Mouse (Mus musculus): ENCODE results near the gene Olfr1373. TPM values are rescaled to one million over a fixed set of nuclear protein-coding genes. Genes with fewer than 3 reads are reported as not detected.
"Not testable (repeated sequence)": the region's sequence is repeated elsewhere in the genome, so short reads cannot be mapped to it uniquely, and the experiment has no call there.

Gene Olfr1373
- polyA plus RNA-seq, 1 experiment, result not detected

GRCm38 (mm10) chr11:52128316-52129061 lies 16.8 kb downstream of the Olfr1373 start:
- TF ChIP-seq CTCF (IDR thresholded peaks at IDR 0.05; ENCODE audit: borderline replicate concordance, insufficient read depth, low read length), result no peak
- TF ChIP-seq POLR2A (IDR thresholded peaks at IDR 0.05; ENCODE audit: low read depth, low read length), result no peak
- H3K27ac ChIP-seq (ENCODE audit: insufficient read depth, low read length), result no peak overlapping the region
- H3K4me3 ChIP-seq (ENCODE audit: insufficient read depth, low read length), result no peak overlapping the region
- peaks cover 8% of the 10 kb centered on the region for H3K4me1 ChIP-seq (ENCODE audit: control insufficient read depth, insufficient read depth, low read length)

- H3K27ac ChIP-seq (ENCODE audit: insufficient read depth, low read length), result no peak overlapping the region
- peaks cover 8% of the 10 kb centered on the region for H3K4me1 ChIP-seq (ENCODE audit: control insufficient read depth, insufficient read depth, low read length)
- no peak overlapping the region for H3K4me3 ChIP-seq (ENCODE audit: insufficient read depth, low read length)
- no peak for TF ChIP-seq POLR2A (IDR thresholded peaks at IDR 0.05; ENCODE audit: low read depth, low read length)
- no peak for TF ChIP-seq CTCF (IDR thresholded peaks at IDR 0.05; ENCODE audit: borderline replicate concordance, insufficient read depth, low read length)
Measured at GRCm38 (mm10) chr11:52127760-52128159, 17.6 kb downstream of the Olfr1373 start.

- no peak for TF ChIP-seq POLR2A (IDR thresholded peaks at IDR 0.05; ENCODE audit: low read depth, low read length)
- no peak for TF ChIP-seq CTCF (IDR thresholded peaks at IDR 0.05; ENCODE audit: borderline replicate concordance, insufficient read depth, low read length)
- H3K4me3 ChIP-seq (ENCODE audit: insufficient read depth, low read length), result no peak overlapping the region
- peaks cover 8% of the 10 kb centered on the region for H3K4me1 ChIP-seq (ENCODE audit: control insufficient read depth, insufficient read depth, low read length)
- H3K27ac ChIP-seq (ENCODE audit: insufficient read depth, low read length), result no peak overlapping the region
Measured at GRCm38 (mm10) chr11:52127169-52127568, 18.2 kb downstream of the Olfr1373 start.

GRCm38 (mm10) chr11:52124468-52124867 lies 20.9 kb downstream of the Olfr1373 start:
- no peak overlapping the region for H3K4me3 ChIP-seq (ENCODE audit: insufficient read depth, low read length)
- no peak for TF ChIP-seq POLR2A (IDR thresholded peaks at IDR 0.05; ENCODE audit: low read depth, low read length)
- TF ChIP-seq CTCF (IDR thresholded peaks at IDR 0.05; ENCODE audit: borderline replicate concordance, insufficient read depth, low read length), result no peak
- H3K27ac ChIP-seq (ENCODE audit: insufficient read depth, low read length), result no peak overlapping the region
- H3K4me1 ChIP-seq (ENCODE audit: control insufficient read depth, insufficient read depth, low read length), result peaks cover 6% of the 10 kb centered on the region

DNA sequence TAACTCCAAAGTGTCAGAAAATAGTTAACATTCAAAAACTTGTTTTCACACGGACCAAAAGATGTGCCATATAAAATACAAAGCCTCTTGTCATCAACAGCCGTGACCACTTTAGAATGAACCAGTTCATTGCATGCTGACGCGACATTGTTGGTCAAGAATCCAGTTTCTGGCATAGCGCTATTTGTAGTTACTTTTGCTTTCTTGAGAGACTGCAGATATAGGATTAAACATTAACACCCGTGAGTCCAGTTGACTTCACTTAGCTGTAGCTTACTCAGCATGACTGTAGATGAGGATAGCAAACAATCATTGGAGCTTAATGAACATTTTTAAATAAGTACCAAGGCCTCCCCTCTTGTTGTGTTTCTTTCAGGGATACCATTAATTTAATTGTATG lies 23.3 kb downstream of the Olfr1373 start:
- Histone ChIP-seq H3K4me3 (ENCODE audit: insufficient read depth, low read length) (no peak overlapping the region), H3K27ac (ENCODE audit: insufficient read depth, low read length) (no peak overlapping the region), H3K4me1 (ENCODE audit: control insufficient read depth, insufficient read depth, low read length) (no peaks in the 10 kb centered on the region)
- TF ChIP-seq POLR2A (IDR thresholded peaks at IDR 0.05; ENCODE audit: low read depth, low read length) (no peak), CTCF (IDR thresholded peaks at IDR 0.05; ENCODE audit: borderline replicate concordance, insufficient read depth, low read length) (no peak)

DNA sequence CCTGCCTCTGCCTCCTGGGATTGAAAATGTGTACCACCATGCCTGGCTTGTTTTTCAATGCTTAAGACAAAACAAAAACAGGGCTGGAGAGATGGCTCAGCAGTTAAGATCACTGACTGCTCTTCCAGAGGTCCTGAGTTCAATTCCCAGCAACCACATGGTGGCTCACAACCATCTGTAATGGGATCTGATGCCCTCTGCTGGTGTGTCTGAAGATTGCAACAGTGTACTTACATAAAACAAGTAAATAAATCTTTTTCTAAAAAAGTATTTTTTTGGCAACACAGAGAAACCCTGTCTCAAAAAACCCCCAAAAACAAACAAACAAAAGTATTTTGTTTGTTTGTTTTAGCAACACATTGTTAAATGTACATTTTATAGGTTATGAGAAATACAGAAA lies 24.9 kb downstream of the Olfr1373 start:
- not testable (repeated sequence) for H3K4me3 ChIP-seq (ENCODE audit: insufficient read depth, low read length); H3K27ac ChIP-seq (ENCODE audit: insufficient read depth, low read length); H3K4me1 ChIP-seq (ENCODE audit: control insufficient read depth, insufficient read depth, low read length)

DNA sequence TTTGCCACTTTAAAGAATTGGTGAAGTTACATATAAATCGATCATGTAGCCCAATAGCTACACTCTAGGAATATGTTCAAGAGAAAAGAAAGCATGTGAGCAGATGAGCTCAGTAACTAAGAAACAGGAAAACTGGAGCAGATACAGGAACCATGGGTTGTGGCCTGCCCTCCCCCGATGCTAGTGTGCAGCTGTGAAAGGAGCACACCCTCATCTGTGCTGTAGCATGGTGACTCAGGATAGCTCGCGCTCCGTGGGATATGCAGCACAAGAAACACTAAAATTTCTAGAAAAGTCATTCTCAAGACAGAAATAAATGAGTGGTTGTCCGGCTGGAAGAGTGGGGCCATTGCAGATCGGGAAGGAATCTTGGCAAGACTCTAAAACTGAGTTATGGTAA lies 28.2 kb downstream of the Olfr1373 start:
- Histone ChIP-seq H3K27ac (ENCODE audit: insufficient read depth, low read length) (no peak overlapping the region), H3K4me3 (ENCODE audit: insufficient read depth, low read length) (no peak overlapping the region), H3K4me1 (ENCODE audit: control insufficient read depth, insufficient read depth, low read length) (no peaks in the 10 kb centered on the region)
- no peak for TF ChIP-seq CTCF (IDR thresholded peaks at IDR 0.05; ENCODE audit: borderline replicate concordance, insufficient read depth, low read length)
- no peak for TF ChIP-seq POLR2A (IDR thresholded peaks at IDR 0.05; ENCODE audit: low read depth, low read length)

- not testable (repeated sequence) for H3K4me3 ChIP-seq (ENCODE audit: insufficient read depth, low read length); H3K4me1 ChIP-seq (ENCODE audit: control insufficient read depth, insufficient read depth, low read length); H3K27ac ChIP-seq (ENCODE audit: insufficient read depth, low read length)
Measured at GRCm38 (mm10) chr11:52116117-52116516, 29.2 kb downstream of the Olfr1373 start.

- TF ChIP-seq POLR2A (IDR thresholded peaks at IDR 0.05; ENCODE audit: low read depth, low read length) (no peak), CTCF (IDR thresholded peaks at IDR 0.05; ENCODE audit: borderline replicate concordance, insufficient read depth, low read length) (no peak)
- no peak overlapping the region for H3K27ac ChIP-seq (ENCODE audit: insufficient read depth, low read length)
- no peak overlapping the region for H3K4me3 ChIP-seq (ENCODE audit: insufficient read depth, low read length)
- no peaks in the 10 kb centered on the region for H3K4me1 ChIP-seq (ENCODE audit: control insufficient read depth, insufficient read depth, low read length)
Measured at GRCm38 (mm10) chr11:52115479-52115878, 29.8 kb downstream of the Olfr1373 start.

DNA sequence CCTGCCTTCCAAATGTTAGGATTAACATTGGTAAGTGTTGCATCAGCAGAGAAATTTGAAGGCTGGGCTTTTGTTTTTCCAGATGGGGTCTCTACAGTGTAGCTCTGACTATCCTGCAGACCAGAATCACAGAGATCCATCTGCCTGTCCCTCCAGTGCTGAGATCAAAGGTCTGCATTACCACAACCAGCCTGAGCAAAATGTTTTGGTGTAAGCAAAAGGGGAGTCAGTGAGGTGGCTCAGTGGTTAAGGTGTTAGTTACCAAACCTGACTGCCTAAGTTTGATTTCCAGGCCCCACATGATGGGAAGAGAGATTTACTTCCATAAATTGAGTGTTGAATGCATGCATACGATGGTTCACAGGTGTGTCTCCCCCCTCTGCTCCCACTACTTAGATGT lies 35.9 kb downstream of the Olfr1373 start:
- H3K27ac ChIP-seq (ENCODE audit: insufficient read depth, low read length), result no peak overlapping the region
- TF ChIP-seq POLR2A (IDR thresholded peaks at IDR 0.05; ENCODE audit: low read depth, low read length), result no peak
- H3K4me1 ChIP-seq (ENCODE audit: control insufficient read depth, insufficient read depth, low read length), result peaks cover 8% of the 10 kb centered on the region
- H3K4me3 ChIP-seq (ENCODE audit: insufficient read depth, low read length), result no peak overlapping the region

DNA sequence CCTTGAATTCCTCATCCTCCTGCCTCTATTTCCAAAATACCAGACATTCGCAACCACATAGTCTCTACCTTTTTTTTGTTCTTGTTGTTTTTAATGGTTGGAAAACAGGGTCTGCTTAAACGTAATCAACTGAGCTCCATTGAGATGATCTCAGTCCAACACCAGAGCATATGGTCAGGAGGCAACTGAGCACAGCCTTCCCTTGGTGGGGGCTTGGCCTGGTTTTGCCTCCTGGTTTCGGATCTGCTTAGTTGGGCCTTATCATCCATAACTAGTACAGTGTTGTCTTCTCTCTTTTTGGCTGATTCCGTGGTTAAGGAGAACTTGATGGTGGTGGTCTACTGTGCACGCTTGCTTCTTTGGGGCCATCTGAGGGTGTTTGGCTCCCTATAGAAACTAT lies 36.5 kb downstream of the Olfr1373 start:
- Histone ChIP-seq H3K4me1 (ENCODE audit: control insufficient read depth, insufficient read depth, low read length) (peaks cover 8% of the 10 kb centered on the region), H3K4me3 (ENCODE audit: insufficient read depth, low read length) (no peak overlapping the region), H3K27ac (ENCODE audit: insufficient read depth, low read length) (no peak overlapping the region)
- TF ChIP-seq CTCF (IDR thresholded peaks at IDR 0.05; ENCODE audit: borderline replicate concordance, insufficient read depth, low read length) (no peak), POLR2A (IDR thresholded peaks at IDR 0.05; ENCODE audit: low read depth, low read length) (no peak)
